Mouse (Mus musculus) spleen, adult 12 weeks (tissue): ENCODE data around the gene Ndufs2.
"Not testable (repeated sequence)": the region's sequence is repeated elsewhere in the genome, so short reads cannot be mapped to it uniquely, and the experiment has no call there.

Source experiments
- DNase-seq: peaks from one replicate; pipeline ENCODE4 v3.0.0; 2022; ENCODE audit warnings: low spot score

Gene Ndufs2

DNA sequence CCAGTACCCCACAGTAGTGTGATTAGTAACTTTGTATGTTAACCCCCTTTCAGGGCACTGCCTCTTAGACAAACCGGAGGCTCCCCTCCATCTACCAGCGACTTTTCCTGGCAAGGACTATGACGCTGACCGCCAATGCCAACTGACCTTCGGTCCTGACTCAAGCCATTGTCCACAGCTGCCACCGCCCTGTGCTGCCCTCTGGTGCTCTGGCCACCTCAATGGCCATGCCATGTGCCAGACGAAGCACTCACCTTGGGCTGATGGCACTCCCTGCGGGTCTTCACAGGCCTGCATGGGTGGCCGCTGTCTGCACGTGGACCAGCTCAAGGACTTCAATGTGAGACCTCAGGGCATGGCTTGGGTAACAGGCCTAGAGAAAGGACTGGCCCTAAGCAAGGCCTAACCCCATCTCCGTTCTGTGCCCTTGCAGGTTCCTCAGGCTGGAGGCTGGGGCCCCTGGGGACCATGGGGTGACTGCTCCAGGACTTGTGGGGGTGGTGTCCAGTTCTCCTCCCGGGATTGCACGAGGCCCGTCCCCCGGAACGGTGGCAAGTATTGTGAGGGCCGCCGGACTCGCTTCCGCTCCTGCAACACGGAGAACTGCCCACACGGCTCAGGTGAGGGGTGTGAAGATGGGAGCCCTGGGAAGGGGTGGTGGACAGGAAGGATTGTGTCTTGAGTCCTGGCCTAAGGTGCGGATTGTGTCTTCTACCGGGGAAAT lies 5.1 kb upstream of the Ndufs2 start:
- DNase-seq: no peak

DNA sequence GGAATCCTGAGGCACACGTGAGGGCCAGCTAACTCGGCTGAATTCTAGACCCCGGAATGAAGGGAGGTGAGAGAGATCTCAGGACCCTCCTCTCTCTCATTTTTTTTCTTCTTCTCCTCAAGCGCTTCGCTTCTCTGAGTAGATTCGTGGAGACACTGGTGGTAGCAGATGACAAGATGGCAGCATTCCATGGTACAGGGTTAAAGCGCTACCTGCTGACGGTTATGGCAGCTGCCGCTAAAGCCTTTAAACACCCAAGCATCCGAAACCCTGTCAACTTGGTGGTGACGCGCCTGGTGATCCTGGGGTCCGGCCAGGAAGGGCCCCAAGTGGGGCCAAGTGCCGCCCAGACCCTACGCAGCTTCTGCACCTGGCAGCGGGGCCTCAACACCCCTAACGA lies 1.2 kb upstream of the Ndufs2 start:
- DNase-seq: no peak

DNA sequence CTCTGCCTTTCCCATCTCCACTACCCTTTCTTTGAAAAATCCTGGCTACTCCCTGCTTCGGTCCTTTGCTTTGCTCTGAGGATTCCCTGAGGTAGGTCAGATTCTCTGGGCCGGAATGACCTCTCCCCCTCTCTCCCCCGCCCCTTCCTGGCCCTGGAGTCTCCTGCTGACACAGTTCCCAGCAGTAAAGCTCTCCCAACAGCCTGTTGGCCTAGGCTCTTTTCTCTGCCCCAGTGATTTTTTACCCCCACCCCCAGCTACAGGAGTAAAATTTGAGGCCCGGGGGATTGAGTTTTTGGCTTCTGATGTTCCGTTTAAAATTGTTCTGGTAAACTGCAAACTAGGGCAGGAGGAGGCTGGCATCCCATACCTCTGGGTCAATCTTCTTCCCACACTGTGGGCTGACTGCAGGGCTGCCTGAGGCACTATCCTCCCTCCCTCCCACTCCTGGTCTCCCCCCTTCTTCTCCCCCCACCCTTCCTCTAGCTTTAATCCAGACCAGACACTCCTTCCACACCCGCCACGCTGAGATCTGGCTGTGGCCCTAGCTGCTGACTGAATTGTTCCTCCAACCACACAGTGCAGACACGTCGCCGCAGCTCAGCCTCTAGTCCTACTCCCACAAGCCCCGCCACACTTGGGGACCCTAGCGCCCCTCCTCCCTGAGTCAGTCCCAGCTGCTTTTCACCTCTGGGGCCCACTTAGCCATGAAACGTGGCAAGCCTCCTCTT lies 571 bp upstream of the Ndufs2 start:
- DNase-seq: no peak

- DNase-seq: no peak
These were observed 1.1 kb downstream of the Ndufs2 start, which contains the start of gene Adamts4 for GRCm38 (mm10) chr1:171249913-171250600. TSS of gene Adamts4 (plus strand) at chr1:171250421.

DNA sequence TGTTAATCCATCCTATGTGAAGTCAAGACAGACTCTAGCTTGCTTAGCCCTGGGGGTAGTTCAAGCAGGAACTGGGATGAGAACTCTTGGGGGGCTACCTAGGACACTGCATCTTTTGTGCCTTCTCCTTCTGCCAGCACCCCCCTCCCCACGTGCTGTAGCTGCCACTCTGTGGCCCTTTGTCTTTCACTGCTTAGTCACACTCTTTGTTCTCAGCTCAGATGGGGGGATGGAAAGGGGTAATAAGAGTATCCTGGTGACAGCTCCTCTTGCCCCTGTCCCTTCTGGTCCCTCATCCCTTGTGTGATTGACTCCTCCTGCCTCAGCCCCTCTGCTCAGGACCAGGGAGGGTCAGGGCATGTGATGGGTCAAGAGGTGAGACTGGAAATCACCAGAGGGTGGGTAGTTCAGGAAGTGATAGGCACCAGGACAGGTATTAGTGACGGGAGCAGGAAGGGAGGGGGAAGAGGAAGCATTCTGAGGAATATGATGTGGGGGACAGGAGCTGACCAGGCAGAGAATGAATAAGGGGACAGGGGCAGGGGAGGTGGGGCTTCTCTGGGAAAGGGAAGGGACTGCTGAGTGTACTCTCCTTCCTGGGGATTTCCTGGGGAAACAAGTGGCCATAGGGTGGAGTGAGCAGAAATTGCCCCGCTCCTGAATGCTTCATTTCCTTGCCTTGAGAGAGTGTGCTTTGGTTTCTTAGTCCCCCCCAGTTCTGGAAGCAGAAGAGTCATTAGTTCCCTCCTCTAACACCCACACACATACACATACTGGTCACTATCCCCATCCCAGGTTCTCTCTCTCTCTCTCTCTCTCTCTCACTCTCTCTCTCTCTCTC lies 2.6 kb downstream of the Ndufs2 start:
- DNase-seq: no peak

GRCm38 (mm10) chr1:171247916-171248315 lies 3.3 kb downstream of the Ndufs2 start:
- no peak for DNase-seq

DNA sequence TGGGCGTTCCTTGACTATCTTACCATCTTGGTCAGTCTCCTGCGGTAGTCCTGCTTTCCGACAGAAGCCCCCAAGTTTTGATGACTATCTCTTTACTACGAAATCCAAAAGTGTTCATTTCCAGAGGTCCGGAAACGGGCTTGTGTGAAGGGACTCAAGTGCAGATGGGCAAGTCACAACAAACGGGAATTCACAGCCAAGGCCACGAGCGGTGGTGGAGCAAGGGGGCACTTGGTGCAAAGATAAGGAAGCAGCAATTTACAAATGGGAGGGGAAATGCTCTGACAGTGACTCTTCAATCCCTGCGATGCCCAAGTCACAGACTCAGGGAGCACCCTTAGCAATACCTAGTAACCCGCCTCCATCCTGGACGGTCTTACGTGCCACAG lies 3.7 kb downstream of the Ndufs2 start:
- DNase-seq: no peak

DNA sequence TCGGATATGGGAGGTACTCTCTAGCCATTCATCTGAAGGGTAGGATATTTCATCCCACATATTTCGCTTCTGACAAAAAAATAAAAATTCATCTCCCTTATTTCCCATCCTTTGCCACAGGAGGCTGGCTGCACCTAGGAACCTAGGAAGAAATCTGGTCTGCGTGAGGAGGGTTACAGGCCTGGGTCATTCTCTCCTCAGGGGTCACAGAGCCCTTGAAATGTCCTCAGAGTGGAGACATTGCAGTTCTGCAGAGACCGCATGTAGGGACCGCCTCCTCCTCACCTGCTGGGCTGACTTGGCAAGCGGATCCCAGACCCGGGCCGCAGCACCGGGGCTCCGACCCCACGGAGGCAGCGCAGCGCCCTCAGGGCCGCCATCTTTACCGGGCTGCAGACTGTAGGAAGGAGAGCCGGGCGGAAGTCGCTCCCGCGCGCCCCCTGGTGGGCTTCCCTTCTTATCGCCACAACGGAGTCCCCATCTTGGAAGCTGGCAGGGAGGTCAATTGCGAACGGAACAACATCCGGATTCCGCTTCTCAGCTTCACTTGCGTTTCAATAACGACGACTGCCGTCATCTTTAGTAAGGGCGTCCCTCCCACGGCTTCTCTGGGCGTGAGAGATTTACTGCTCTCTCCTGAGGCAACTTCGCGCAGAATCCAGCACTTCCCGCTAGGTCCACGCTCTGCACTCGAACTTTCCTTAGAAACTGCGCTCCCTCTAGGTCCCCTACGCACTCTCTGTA lies 4.3 kb downstream of the Ndufs2 start:
- DNase-seq: peak; percentile 93

DNA sequence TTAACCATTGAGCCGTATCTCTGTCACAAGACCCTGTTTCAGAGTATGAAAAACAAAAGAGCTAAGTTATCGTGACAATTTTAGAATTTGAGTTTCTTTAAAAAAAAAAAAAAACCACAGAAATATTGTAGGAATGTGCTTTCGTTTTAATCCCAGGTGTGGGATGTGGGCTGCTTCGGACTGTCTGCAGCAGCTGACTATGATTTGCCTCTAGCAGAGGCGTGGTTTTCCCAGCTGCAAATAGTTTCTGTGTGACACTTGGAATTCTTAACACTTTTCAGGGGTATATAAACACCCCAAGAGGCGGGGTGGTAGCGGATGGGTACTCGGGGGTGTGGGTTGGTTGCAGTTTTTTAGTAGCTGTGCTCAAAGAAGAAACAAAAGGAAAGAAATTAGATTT lies 5.8 kb downstream of the Ndufs2 start:
- no peak for DNase-seq

GRCm38 (mm10) chr1:171241952-171242351 lies 9.2 kb downstream of the Ndufs2 start:
- not testable (repeated sequence) for DNase-seq

- no peak for DNase-seq
These were observed 10.3 kb downstream of the Ndufs2 start for GRCm38 (mm10) chr1:171240911-171241310.

DNA sequence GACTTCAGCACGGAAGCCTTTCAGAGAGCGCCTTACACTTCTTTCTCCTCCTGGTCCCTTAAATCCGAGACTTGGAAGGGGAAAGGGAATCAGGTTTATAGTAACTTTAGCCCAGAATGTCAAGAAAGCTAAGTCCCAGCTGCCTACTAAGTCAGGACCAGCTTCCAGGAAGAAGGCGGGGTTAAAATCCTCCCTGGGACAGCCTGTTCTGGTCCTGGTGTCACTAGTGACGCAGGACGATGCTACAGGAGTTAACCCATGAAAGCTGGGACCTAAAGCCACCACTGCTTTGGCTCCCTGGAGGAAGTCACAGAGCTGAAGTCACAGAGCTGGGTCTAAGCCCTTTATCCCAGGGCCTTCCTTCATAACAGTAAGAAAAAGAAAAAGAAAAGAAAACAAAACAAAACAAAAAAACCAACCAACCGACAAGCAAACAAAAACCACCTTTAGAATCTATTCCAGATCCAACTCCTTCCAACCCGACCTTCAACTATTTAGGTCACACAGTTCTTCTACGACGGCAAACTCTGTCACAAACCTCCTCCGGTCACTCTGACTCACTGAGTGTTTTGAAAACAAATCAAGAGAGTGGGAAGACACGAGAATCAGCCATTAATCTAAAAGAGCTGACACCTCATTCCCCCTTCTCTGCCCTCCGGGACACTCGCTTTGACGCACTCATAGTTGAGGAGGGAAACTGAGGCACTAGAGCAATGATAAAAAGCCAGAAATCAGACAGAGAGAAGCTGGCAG lies 11.0 kb downstream of the Ndufs2 start:
- DNase-seq: no peak

GRCm38 (mm10) chr1:171238463-171238862 lies 12.7 kb downstream of the Ndufs2 start:
- peak; percentile 34 for DNase-seq

DNA sequence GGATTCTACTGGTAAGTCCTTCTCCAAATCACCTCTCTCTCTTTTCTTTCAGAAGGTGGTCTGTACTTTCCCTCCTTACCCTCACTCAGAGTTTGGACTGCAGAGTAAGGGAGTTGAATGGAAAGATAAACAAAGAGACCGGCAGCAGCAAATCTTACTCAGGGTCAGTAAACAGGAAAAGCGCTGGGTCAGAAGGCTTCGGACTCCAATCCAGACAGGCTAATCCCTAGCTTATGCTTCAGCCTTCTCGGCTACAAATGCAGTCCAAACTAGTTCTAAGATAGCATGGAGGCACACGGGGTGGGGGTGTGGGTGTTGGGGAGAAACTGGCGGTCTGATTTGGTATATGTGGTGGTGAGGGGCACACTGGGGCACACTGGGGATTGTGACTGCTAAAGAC lies 13.8 kb downstream of the Ndufs2 start:
- no peak for DNase-seq

DNA sequence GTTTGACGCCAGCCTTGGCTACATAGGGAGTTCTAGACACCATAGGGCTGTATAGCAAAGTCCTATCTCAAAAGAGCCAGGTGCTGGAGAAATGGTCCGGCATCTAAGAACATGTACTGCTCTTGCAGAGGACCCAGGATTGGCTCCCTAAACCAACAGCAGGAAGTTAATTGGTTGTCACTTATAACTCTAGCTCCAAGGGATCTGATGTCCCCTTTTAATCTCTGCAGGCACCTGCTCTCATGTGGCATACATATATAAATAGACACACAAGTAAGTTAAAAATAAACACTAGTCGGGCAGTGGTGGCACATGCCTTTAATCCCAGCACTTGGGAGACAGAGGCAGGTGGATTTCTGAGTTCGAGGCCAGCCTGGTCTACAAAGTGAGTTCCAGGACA lies 15.4 kb downstream of the Ndufs2 start:
- no peak for DNase-seq

DNA sequence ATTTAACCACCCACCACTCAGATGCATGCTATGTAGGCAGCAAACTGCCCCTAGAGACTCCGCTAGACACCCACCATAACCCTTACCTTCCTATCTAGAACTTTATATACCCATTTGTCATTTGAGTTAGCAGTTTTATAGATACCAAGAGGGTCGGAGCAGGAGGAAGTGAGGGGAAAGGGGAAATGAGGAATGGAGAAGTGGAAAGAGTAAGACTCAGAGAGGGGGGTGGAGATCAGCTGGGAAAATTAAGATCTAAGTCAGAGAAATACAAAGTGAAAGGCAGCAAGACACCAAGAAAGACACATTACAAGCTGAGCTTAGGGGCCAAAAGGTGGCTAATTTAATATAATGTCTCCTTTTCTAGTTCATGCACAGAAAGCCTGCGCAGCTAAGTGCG lies 16.6 kb downstream of the Ndufs2 start:
- no peak for DNase-seq

DNA sequence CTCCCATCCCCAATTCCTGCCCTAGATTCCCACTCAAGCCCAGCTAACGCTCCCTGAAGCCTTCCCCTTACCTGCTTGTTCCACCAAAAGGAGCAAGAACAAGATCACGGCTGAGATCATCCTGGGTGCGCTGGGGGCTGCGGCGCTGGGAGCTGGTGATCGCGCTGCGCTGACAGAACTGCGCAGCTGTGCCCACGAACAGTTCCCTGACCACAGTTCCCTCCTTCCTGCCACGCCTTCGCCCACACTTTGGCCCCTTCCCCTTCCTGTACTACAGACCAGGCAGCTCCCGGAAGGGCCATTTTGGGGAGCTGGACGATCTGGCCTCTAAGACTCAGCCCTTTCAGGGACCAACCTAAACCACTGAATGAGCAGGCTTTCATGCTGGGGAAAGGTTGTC lies 17.1 kb downstream of the Ndufs2 start, which contains the start of gene Fcer1g:
Gene Fcer1g (minus strand): TSS at position 240 of the 400 bp plus-strand sequence.
- DNase-seq: no peak

DNA sequence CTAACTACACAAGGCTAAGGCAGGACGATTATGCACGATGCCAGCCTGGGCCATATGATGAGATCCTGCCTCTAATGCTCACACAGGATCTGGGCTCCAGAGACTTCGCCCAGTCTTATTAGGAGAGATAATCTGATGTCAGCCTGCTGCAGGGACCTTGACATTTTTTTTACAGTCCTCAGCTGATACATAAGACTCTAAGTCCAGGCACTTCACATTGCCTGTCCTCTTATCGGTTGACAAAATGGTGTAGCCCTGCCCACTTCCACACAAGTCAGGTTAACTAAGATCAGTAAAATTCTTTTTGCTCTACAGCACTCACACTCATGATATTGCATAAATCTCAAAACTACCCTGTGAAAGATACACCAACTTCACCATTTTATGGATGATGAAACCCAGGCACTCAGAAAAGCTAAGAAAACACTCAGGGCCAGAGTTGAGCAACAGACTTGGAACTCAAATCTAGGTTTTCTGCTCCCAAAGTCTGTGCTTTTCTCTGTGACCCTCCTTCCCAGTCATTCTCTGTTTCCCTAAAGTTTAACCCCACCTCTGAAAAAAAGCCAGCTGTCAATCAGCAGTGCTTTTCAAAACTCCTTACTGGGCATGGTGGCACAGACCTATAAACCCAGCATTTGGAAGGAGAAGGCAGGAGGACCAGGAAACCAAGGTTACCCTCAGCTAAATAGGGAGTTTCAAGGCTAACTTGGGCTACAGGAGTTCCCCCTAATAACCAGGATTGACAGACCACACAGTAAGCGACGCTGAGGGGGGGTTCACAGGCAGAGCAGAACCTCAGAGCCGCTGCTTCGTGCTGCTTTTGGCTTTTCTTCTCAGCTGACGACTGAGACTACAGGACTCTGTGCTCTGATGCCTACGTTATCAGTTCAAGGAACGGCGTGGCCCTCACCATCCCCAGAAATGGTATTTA lies 18.1 kb downstream of the Ndufs2 start:
- no peak for DNase-seq

DNA sequence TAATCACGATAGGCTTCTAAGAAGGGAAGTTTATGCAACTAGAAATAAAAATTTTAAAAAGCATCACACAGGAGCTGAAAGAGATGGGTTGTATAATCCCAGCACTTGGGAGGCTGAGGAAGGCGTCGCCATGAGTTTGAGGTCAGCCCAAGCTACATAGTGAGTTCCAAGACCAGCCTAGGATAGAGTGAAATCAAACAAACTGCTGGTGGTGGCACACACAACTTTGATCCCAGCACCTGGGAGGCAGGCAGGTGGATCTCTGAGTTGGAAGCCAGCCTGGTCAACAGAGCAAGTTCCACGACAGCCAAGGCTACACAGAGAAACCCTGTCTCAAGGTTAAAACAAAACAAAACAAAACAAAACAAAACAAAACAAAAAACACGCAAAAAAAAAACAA lies 18.8 kb downstream of the Ndufs2 start:
- no peak for DNase-seq
